Mouse (Mus musculus) embryonic stem cell, embryonic (primary cell): ENCODE results near the gene Cyfip2.

Source experiments
- CTCF ChIA-PET, 4 experiments: fragments of 300-600 bp in 2 of 4; fragments of 350-600 bp in 2 of 4; sonication (Branson Sonifier 250); formaldehyde crosslinking; loops; one replicate each; lab custom pipeline; 2022; ENCODE audit warnings: inconsistent platforms in 2 of 4; lab: Charles Lee
- POLR2A ChIA-PET, 4 experiments: fragments of 300-600 bp in 2 of 4; fragments of 350-600 bp in 2 of 4; sonication (Branson Sonifier 250); formaldehyde crosslinking; loops; one replicate each; lab custom pipeline; 2022; ENCODE audit warnings: antibody characterized with exemption in 4 of 4, inconsistent platforms in 1 of 4; lab: Charles Lee

Gene Cyfip2

DNA sequence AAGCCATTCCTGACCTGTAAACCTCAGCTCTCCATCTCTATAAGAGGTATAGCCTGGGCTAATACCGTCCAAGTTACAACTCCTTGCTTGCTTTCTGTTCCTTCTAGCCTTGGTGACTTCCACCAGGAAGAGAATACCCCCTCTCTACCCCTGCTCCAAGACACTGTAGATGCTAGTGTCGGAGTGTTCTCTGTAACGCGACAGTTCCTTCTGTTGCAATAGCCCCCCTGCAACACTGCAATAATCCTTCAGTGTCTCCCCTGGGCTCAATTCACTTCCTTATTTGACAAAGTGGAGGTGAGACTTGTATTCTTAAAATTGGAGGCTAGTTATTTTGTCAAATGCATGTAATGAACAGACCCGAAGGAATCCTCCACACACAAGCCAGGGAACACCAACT is 166.0 kb downstream of the Cyfip2 start:
- POLR2A ChIA-PET: interaction anchor here in 1 of 4 experiments (0.9 to 1.4 kb wide), 3 partner anchors 12 to 76 kb away, joined by 3 to 4 read pairs (median 3); no protein-coding TSS in a partner anchor
- CTCF ChIA-PET: interaction anchor here in 2 of 4 experiments (0.5 to 0.7 kb wide), 3 partner anchors 66 to 1279 kb away, joined by 3 read pairs; no protein-coding TSS in a partner anchor

DNA sequence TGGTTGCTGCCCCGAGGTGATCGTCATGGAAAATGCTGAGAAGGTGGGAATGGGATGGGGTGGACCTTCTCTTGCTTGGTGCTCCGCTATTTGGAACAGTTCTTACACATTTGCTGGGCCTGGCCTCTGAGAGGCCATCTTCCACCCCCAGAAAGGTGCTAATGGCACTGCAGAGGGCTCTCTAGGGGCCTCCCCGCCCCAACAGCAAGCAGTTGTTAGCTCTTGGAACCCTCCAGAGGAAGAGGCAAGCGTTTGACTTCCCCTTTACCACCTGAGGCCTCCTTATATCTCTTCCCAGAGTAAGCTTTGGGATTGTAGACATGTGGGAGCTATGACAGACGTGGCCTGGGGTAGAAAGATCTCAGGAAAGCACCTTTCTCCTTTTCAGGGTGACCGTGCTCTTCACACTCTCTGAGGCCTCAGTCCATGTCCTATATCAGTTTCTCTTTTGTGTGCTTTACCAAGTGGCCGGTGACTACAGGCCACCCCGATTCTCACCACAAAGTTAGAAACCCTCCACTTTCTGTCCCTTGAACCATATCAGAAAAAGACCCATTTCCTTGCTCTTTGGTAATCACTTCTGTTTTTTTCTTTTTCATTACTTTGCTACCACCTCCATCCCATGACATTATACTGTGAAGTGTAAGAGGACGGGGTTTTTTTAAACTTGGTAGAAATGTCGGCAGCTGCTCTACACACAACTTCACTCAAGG is 167.3 kb downstream of the Cyfip2 start:
- ChIA-PET CTCF (interaction anchor here in 1 of 4 experiments (1.1 kb wide), 1 partner anchor 131 kb away, joined by 3 read pairs; no protein-coding TSS in a partner anchor), POLR2A (interaction anchor here in 1 of 4 experiments (0.8 to 1.4 kb wide), 2 partner anchors 13 to 63 kb away, joined by 3 to 4 read pairs; no protein-coding TSS in a partner anchor)
